Mouse (Mus musculus) cerebellum, adult 2 months (tissue): ENCODE measurements around the gene Cdh23.

Experiments
- CTCF ChIP-seq: fragments of 200-500 bp; IDR thresholded peaks from 2 replicates; pipeline ENCODE4 v1.5.1; 2011; ENCODE audit warnings: low read depth, mild to moderate bottlenecking, control low read depth, low read length, moderate library complexity, borderline replicate concordance; ENCODE audit not compliant: insufficient read depth
- POLR2A ChIP-seq: fragments of 200-500 bp; IDR thresholded peaks from 2 replicates; pipeline ENCODE4 v1.6.1; 2011; ENCODE audit warnings: low read length, control low read depth, borderline replicate concordance; ENCODE audit not compliant: insufficient read depth

- TF ChIP-seq CTCF (no peak), POLR2A (no peak)
Observed at GRCm38 (mm10) chr10:60341528-60341927, 354.8 kb downstream of the Cdh23 start.
